Mouse (Mus musculus): ENCODE data around the gene Hddc3.

DNA sequence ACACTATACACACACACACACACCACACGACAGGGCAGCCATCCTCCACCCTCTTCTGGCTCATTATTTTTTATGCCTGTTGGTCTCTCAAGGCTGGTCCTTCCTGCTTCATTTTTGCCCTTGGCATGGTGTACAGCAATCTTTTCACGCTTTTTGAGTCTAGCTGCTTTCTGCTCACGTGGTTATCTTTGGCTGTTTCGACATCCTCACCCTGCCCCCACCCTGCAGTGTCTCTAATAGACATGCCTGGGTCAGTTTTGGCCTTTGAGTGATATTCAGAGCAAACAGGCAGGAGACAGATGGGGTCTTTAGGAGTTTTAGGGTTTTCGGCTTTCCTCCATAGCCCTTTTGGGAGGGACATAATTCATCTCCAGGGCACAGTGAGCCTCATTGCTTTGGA is 3.9 kb downstream of the Hddc3 start:
- TF ChIP-seq CTCF (IDR thresholded peaks at IDR 0.05): no peak
- no peak for TF ChIP-seq EP300 (IDR thresholded peaks at IDR 0.05)

All from lung, postnatal 0 days (tissue).